Mouse (Mus musculus) myocyte (in vitro differentiated cells): ENCODE data around the gene Lhfpl1.
"Not testable (repeated sequence)": the region's sequence is repeated elsewhere in the genome, so short reads cannot be mapped to it uniquely, and the experiment has no call there.

Source experiments
- E2F4 ChIP-seq: IDR thresholded peaks from one replicate; pipeline ENCODE4 v1.6.1; 2011; ENCODE audit warnings: mild to moderate bottlenecking, control low read depth, moderate library complexity; ENCODE audit not compliant: insufficient read depth
- POLR2A ChIP-seq: IDR thresholded peaks from one replicate; pipeline ENCODE4 v1.6.1; 2011; ENCODE audit warnings: low read depth, mild to moderate bottlenecking, control low read depth, moderate library complexity; ENCODE audit not compliant: insufficient read length
- POLR2AphosphoS2 ChIP-seq: IDR thresholded peaks from one replicate; pipeline ENCODE4 v1.6.1; 2011; ENCODE audit warnings: low read depth, control low read depth; ENCODE audit not compliant: insufficient read length

DNA sequence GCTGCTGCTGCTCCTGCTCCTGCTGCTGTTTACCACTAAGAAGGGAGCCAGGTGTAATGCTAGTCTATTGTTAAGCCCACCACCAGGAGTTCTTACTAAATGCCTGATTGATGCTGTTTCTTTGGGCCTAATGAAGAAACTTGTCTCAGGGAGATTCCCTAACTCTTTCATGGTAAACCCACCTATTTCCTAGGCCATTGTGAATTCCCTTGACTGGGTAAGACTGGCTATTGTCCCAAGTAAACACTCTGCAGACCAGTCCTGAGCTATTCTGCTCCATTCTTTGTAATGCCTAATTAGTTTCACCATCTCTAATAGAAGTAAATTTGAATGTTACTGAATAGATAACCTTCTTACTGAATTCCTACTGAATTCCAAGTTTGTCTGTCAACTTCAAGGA, 48.7 kb downstream of the Lhfpl1 start:
- not testable (repeated sequence) for TF ChIP-seq POLR2A, POLR2AphosphoS2, E2F4
